Mouse (Mus musculus): ENCODE measurements around the gene Cldn4. TPM values are rescaled to one million over a fixed set of nuclear protein-coding genes. Genes with fewer than 3 reads are reported as not detected.
A peak's percentile ranks its signal among the peaks of the same experiment; 100 is the strongest.

Cldn4 gene
- total RNA-seq, 1 experiment: 150 TPM

DNA sequence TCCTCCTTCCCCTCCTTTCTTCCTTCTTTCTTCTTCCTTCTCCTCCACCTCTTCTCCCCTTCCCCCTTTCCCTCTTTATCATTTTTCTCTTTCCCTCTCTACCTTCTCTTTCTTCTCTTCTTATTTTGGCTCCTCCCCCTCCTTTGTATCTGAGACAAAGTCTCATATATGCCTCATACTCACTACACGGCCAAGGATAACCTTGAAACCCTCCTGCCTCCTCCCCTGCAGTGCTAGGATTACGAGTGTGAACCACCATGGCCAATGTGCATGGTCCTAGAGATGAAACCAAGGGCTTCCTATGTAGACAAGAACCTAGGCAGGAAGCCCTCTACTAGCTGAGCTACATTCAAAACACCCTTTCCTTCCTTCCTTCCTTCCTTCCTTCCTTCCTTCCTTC lies 28.2 kb upstream of the Cldn4 start:
- H3K27ac ChIP-seq (ENCODE audit: insufficient read depth, low read depth, low read length, poor library complexity, severe bottlenecking): no peak overlapping the region
- DNase-seq (ENCODE audit: low read depth, low spot score): no peak
- no peak overlapping the region for H3K4me3 ChIP-seq (ENCODE audit: insufficient read depth in 1 of 2, low read depth in 1 of 2, low read length in 2 of 2, poor library complexity in 1 of 2, severe bottlenecking in 1 of 2)
- no peak overlapping the region for H3K9ac ChIP-seq (ENCODE audit: insufficient read depth, low read depth, low read length, poor library complexity, severe bottlenecking)
- in situ Hi-C loops (cut with MboI; ENCODE audit: low sequenced_read_pairs in 2 of 2, unreplicated experiment in 2 of 2): no loop called here
- no peaks in the 10 kb centered on the region for H3K9me3 ChIP-seq (ENCODE audit: control insufficient read depth, insufficient read depth, low read depth, low read length)
- no peaks in the 10 kb centered on the region for H3K36me3 ChIP-seq (ENCODE audit: control insufficient read depth, insufficient read depth, low read length, poor library complexity, severe bottlenecking)
- TF ChIP-seq ZNF384 (IDR thresholded peaks at IDR 0.05; ENCODE audit: low read depth, low read length) (no peak), ZC3H11A (IDR thresholded peaks at IDR 0.05; ENCODE audit: borderline replicate concordance, low read depth, low read length) (no peak), CHD2 (IDR thresholded peaks at IDR 0.05; ENCODE audit: low read depth, low read length) (no peak), HCFC1 (IDR thresholded peaks at IDR 0.05; ENCODE audit: borderline replicate concordance, insufficient read depth, low read length) (no peak), MAFK (IDR thresholded peaks at IDR 0.05; ENCODE audit: insufficient read depth, low read depth, low read length) (no peak)
- H3K4me1 ChIP-seq (ENCODE audit: control insufficient read depth in 2 of 2, insufficient read depth in 2 of 2, low read length in 2 of 2, poor library complexity in 1 of 2): peaks cover 14% of the 10 kb centered on the region in 2 experiments

DNA sequence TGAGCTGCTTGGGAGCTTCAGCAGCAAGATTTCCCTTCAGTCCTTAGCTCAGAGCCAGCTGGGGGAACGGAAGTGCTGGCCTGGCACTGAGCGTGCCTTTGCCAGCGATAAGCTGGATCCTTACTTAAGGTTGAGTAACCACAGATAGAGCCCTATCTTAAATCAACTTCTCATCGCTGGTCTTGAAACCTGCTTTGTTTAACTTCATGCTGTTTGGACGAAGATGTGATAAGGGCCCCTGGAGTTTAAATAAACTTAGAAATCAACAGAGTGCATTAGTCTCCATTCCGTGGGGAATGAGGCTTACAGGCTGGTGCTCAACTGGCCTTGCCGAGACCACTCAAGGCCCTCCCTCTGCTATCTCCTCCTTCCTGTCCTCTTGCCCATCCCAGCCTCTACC lies 27.6 kb upstream of the Cldn4 start:
- in situ Hi-C loops (cut with MboI; ENCODE audit: low sequenced_read_pairs in 2 of 2, unreplicated experiment in 2 of 2): no loop called here
- peaks cover 15 to 16% of the 10 kb centered on the region in 2 experiments for H3K4me1 ChIP-seq (ENCODE audit: control insufficient read depth in 2 of 2, insufficient read depth in 2 of 2, low read length in 2 of 2, poor library complexity in 1 of 2)
- TF ChIP-seq HCFC1 (IDR thresholded peaks at IDR 0.05; ENCODE audit: borderline replicate concordance, insufficient read depth, low read length): no peak
- TF ChIP-seq CHD2 (IDR thresholded peaks at IDR 0.05; ENCODE audit: low read depth, low read length): no peak
- no peak for TF ChIP-seq ZNF384 (IDR thresholded peaks at IDR 0.05; ENCODE audit: low read depth, low read length)
- no peaks in the 10 kb centered on the region for H3K36me3 ChIP-seq (ENCODE audit: control insufficient read depth, insufficient read depth, low read length, poor library complexity, severe bottlenecking)
- no peak overlapping the region for H3K9ac ChIP-seq (ENCODE audit: insufficient read depth, low read depth, low read length, poor library complexity, severe bottlenecking)
- H3K9me3 ChIP-seq (ENCODE audit: control insufficient read depth, insufficient read depth, low read depth, low read length): no peaks in the 10 kb centered on the region
- no peak overlapping the region for H3K27ac ChIP-seq (ENCODE audit: insufficient read depth, low read depth, low read length, poor library complexity, severe bottlenecking)
- no peak for DNase-seq (ENCODE audit: low read depth, low spot score)
- no peak overlapping the region for H3K4me3 ChIP-seq (ENCODE audit: insufficient read depth in 1 of 2, low read depth in 1 of 2, low read length in 2 of 2, poor library complexity in 1 of 2, severe bottlenecking in 1 of 2)

DNA sequence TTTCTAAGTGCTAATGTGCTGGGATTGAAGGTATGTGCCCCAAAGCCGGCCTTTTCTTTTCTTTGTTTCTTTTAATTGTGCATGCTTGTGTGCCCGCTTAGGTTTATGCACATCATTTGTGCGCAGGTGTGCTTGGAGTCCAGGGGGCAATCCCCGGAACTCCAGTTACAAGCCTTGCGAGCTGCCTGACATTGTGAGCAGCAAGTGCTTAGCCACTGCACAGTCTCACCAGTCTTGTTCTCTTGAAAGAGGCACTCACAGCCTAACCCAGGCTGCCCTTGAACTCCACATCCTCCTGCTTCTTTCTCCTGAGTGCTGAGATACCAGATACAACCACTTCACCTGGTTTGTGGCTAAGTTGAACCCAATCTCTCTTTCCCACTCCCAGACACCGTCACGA lies 26.8 kb upstream of the Cldn4 start:
- no peaks in the 10 kb centered on the region for H3K9me3 ChIP-seq (ENCODE audit: control insufficient read depth, insufficient read depth, low read depth, low read length)
- no peak overlapping the region for H3K4me3 ChIP-seq (ENCODE audit: insufficient read depth in 1 of 2, low read depth in 1 of 2, low read length in 2 of 2, poor library complexity in 1 of 2, severe bottlenecking in 1 of 2)
- TF ChIP-seq ZC3H11A (IDR thresholded peaks at IDR 0.05; ENCODE audit: borderline replicate concordance, low read depth, low read length) (no peak), HCFC1 (IDR thresholded peaks at IDR 0.05; ENCODE audit: borderline replicate concordance, insufficient read depth, low read length) (no peak), CHD2 (IDR thresholded peaks at IDR 0.05; ENCODE audit: low read depth, low read length) (no peak), ZNF384 (IDR thresholded peaks at IDR 0.05; ENCODE audit: low read depth, low read length) (no peak), MAFK (IDR thresholded peaks at IDR 0.05; ENCODE audit: insufficient read depth, low read depth, low read length) (no peak)
- in situ Hi-C loops (cut with MboI; ENCODE audit: low sequenced_read_pairs in 2 of 2, unreplicated experiment in 2 of 2): no loop called here
- no peaks in the 10 kb centered on the region for H3K36me3 ChIP-seq (ENCODE audit: control insufficient read depth, insufficient read depth, low read length, poor library complexity, severe bottlenecking)
- peaks cover 16 to 18% of the 10 kb centered on the region in 2 experiments for H3K4me1 ChIP-seq (ENCODE audit: control insufficient read depth in 2 of 2, insufficient read depth in 2 of 2, low read length in 2 of 2, poor library complexity in 1 of 2)
- H3K9ac ChIP-seq (ENCODE audit: insufficient read depth, low read depth, low read length, poor library complexity, severe bottlenecking): no peak overlapping the region
- no peak for DNase-seq (ENCODE audit: low read depth, low spot score)
- H3K27ac ChIP-seq (ENCODE audit: insufficient read depth, low read depth, low read length, poor library complexity, severe bottlenecking): peak overlapping the region; percentile 62

- in situ Hi-C loops (cut with MboI; ENCODE audit: low sequenced_read_pairs in 2 of 2, unreplicated experiment in 2 of 2): no loop called here
- Histone ChIP-seq H3K27ac (ENCODE audit: insufficient read depth, low read depth, low read length, poor library complexity, severe bottlenecking) (peak overlapping the region; percentile 62; the same call in 1 of the 2 replicates), H3K36me3 (ENCODE audit: control insufficient read depth, insufficient read depth, low read length, poor library complexity, severe bottlenecking) (no peaks in the 10 kb centered on the region), H3K9me3 (ENCODE audit: control insufficient read depth, insufficient read depth, low read depth, low read length) (no peaks in the 10 kb centered on the region), H3K4me3 (ENCODE audit: insufficient read depth in 1 of 2, low read depth in 1 of 2, low read length in 2 of 2, poor library complexity in 1 of 2, severe bottlenecking in 1 of 2) (no peak overlapping the region), H3K9ac (ENCODE audit: insufficient read depth, low read depth, low read length, poor library complexity, severe bottlenecking) (no peak overlapping the region), H3K4me1 (ENCODE audit: control insufficient read depth in 2 of 2, insufficient read depth in 2 of 2, low read length in 2 of 2, poor library complexity in 1 of 2) (peaks cover 16 to 20% of the 10 kb centered on the region in 2 experiments)
- TF ChIP-seq CHD2 (IDR thresholded peaks at IDR 0.05; ENCODE audit: low read depth, low read length) (no peak), MAFK (IDR thresholded peaks at IDR 0.05; ENCODE audit: insufficient read depth, low read depth, low read length) (no peak), ZNF384 (IDR thresholded peaks at IDR 0.05; ENCODE audit: low read depth, low read length) (no peak), ZC3H11A (IDR thresholded peaks at IDR 0.05; ENCODE audit: borderline replicate concordance, low read depth, low read length) (no peak), HCFC1 (IDR thresholded peaks at IDR 0.05; ENCODE audit: borderline replicate concordance, insufficient read depth, low read length) (no peak)
- DNase-seq (ENCODE audit: low read depth, low spot score): no peak
These were observed 26.3 kb upstream of the Cldn4 start for GRCm38 (mm10) chr5:134973081-134973480.

GRCm38 (mm10) chr5:134970671-134971070 lies 23.9 kb upstream of the Cldn4 start:
- Histone ChIP-seq H3K9ac (ENCODE audit: insufficient read depth, low read depth, low read length, poor library complexity, severe bottlenecking) (no peak overlapping the region), H3K4me3 (ENCODE audit: insufficient read depth in 1 of 2, low read depth in 1 of 2, low read length in 2 of 2, poor library complexity in 1 of 2, severe bottlenecking in 1 of 2) (no peak overlapping the region), H3K36me3 (ENCODE audit: control insufficient read depth, insufficient read depth, low read length, poor library complexity, severe bottlenecking) (no peaks in the 10 kb centered on the region), H3K9me3 (ENCODE audit: control insufficient read depth, insufficient read depth, low read depth, low read length) (no peaks in the 10 kb centered on the region), H3K4me1 (ENCODE audit: control insufficient read depth in 2 of 2, insufficient read depth in 2 of 2, low read length in 2 of 2, poor library complexity in 1 of 2) (peaks cover 18 to 24% of the 10 kb centered on the region in 2 experiments), H3K27ac (ENCODE audit: insufficient read depth, low read depth, low read length, poor library complexity, severe bottlenecking) (peak overlapping the region; percentile 72)
- no peak for DNase-seq (ENCODE audit: low read depth, low spot score)
- in situ Hi-C loops (cut with MboI; ENCODE audit: low sequenced_read_pairs in 2 of 2, unreplicated experiment in 2 of 2): no loop called here
- TF ChIP-seq CHD2 (IDR thresholded peaks at IDR 0.05; ENCODE audit: low read depth, low read length) (0 out of 2 replicates have a peak, but pooled peaks have one; percentile 60), ZNF384 (IDR thresholded peaks at IDR 0.05; ENCODE audit: low read depth, low read length) (peak; percentile 69), ZC3H11A (IDR thresholded peaks at IDR 0.05; ENCODE audit: borderline replicate concordance, low read depth, low read length) (no peak)

Data from ES-E14 (cell line).